Mouse (Mus musculus): ENCODE data around the gene Nr2c2.

- no peak for TF ChIP-seq MAFK (IDR thresholded peaks at IDR 0.05; ENCODE audit: insufficient read depth, low read depth, low read length)
- no peak for TF ChIP-seq ZC3H11A (IDR thresholded peaks at IDR 0.05; ENCODE audit: borderline replicate concordance, low read depth, low read length)
- TF ChIP-seq CHD2 (IDR thresholded peaks at IDR 0.05; ENCODE audit: low read depth, low read length) = no peak
Measured at GRCm38 (mm10) chr6:92133617-92134016, 42.4 kb downstream of the Nr2c2 start.

Measured in ES-E14 (cell line).